Mouse (Mus musculus) splenic B cell, adult 2 months (primary cell): ENCODE results near the gene Synpr.

Experiments used
- DNase-seq: peaks from one replicate; pipeline ENCODE4 v3.0.0-alpha.2; 2011; ENCODE audit warnings: low read depth, low spot score
- H3K27me3 ChIP-seq: 2 replicates; pipeline ENCODE4 v1.6.1; 2012; ENCODE audit warnings: mild to moderate bottlenecking, low read length, moderate library complexity, mixed read lengths; ENCODE audit not compliant: control insufficient read depth, poor library complexity, insufficient read depth, severe bottlenecking
- H3K36me3 ChIP-seq: 2 replicates; pipeline ENCODE4 v1.6.1; 2012; ENCODE audit warnings: mild to moderate bottlenecking, low read length, moderate library complexity, mixed read lengths; ENCODE audit not compliant: control insufficient read depth, poor library complexity, insufficient read depth, severe bottlenecking

The Synpr gene

GRCm38 (mm10) chr14:13551209-13551608 is 266.6 kb downstream of the Synpr start:
- H3K27me3 ChIP-seq = no peaks in the 10 kb centered on the region
- no peak for DNase-seq
- no peaks in the 10 kb centered on the region for H3K36me3 ChIP-seq

DNA sequence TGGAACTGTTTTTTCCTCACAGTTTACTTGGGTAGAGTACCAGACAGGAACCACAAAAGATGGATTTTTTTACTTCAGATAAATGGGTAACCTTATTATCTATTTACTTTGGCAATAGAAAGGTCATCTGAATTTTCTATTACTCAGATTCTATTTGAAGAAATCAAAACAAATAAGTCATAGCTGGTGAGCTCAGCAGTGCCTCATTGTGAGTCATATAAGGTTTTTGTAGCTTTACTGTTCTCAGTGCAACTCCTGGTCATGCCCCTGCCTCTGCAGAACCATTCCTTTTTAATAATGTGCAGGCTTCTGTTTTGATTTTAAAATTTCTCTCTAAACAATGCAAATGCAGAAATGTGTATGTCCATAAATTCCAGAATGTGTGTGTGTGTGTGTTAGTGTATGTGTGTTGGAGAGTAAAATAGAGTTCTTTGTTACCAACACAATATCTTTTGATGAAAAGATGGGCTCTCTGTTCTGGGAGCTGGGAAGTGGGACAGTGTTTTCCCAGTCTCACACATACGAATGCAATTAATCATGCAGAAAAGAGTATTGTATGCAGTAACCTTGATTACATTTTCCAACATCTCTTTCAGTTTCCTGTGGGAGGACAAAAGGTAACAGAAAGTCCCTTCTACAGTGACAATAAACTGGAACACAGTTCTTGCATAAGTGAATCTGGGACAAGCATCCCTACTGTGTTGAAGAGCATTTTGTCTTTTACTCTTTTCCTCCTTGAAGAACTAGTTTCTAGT is 269.2 kb downstream of the Synpr start:
- no peaks in the 10 kb centered on the region for H3K36me3 ChIP-seq
- H3K27me3 ChIP-seq = no peaks in the 10 kb centered on the region
- DNase-seq = no peak

DNA sequence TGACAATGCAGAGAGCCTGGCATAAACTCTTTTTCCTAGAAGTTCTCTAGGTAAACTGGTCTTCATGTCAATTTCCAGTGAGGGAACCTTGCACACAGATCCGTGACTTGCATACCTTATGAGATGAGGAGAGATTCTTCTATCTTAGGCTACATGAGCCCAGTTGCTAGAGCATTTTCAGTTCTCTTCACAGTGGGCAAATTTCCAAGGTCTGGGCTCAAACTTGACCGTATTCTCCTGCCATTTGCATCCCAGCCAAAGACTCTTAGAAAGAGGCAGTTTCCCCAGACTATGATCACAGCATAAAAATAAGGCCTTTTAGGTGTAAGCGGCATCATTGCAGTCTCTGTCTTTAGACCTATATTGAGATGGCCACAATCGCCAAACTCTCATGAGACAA is 270.1 kb downstream of the Synpr start:
- H3K36me3 ChIP-seq = no peaks in the 10 kb centered on the region
- DNase-seq = no peak
- H3K27me3 ChIP-seq = no peaks in the 10 kb centered on the region

- Histone ChIP-seq H3K27me3 (no peaks in the 10 kb centered on the region), H3K36me3 (no peaks in the 10 kb centered on the region)
- DNase-seq = no peak
Observed at GRCm38 (mm10) chr14:13558117-13558516, 273.5 kb downstream of the Synpr start.

GRCm38 (mm10) chr14:13567250-13567649 is 282.7 kb downstream of the Synpr start:
- Histone ChIP-seq H3K27me3 (no peaks in the 10 kb centered on the region), H3K36me3 (no peaks in the 10 kb centered on the region)
- DNase-seq = no peak

GRCm38 (mm10) chr14:13567996-13568395 is 283.4 kb downstream of the Synpr start:
- no peak for DNase-seq
- Histone ChIP-seq H3K27me3 (no peaks in the 10 kb centered on the region), H3K36me3 (no peaks in the 10 kb centered on the region)

GRCm38 (mm10) chr14:13571941-13572340 is 287.4 kb downstream of the Synpr start:
- Histone ChIP-seq H3K36me3 (no peaks in the 10 kb centered on the region), H3K27me3 (no peaks in the 10 kb centered on the region)
- no peak for DNase-seq

DNA sequence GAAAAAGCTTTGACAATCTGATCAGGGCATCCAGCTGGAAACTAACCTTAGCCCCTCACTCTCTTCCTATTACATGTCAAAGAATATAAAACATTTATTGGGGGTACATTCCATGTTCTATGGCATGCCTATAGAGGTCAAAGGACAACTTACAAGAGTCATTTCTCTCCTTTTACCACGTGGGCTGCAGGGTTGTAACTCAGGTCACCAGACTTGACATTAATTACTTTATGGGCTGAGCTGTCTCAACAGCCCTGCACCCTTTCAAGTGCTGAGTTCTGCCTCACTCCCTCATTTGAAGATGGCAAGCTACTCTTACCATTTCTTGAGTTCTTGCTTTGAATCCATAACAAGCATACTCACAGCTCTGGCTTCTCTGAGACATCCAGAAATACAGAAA is 287.9 kb downstream of the Synpr start:
- no peak for DNase-seq
- Histone ChIP-seq H3K27me3 (no peaks in the 10 kb centered on the region), H3K36me3 (no peaks in the 10 kb centered on the region)

DNA sequence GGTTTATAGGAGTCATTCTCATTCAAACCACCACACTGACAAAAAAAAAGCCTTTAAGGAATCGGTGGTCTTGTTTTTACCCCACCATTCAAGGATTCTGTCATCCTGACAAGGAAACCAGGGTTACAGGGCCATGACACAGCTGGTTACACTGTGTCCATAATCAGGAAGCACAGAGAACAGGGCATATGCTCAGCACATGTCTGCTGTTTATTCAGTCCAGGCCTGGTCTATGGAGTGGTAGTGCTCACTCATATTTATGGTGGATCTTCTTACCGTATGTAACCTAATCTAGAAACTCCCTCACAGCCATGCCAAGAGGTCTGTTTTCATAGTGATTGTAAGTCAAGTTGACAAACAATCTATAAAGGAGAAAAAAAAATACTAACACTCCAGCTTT is 293.5 kb downstream of the Synpr start:
- no peaks in the 10 kb centered on the region for H3K27me3 ChIP-seq
- no peaks in the 10 kb centered on the region for H3K36me3 ChIP-seq
- DNase-seq = no peak

GRCm38 (mm10) chr14:13578744-13579143 is 294.2 kb downstream of the Synpr start:
- H3K36me3 ChIP-seq = no peaks in the 10 kb centered on the region
- no peaks in the 10 kb centered on the region for H3K27me3 ChIP-seq
- DNase-seq = no peak

GRCm38 (mm10) chr14:13593321-13593940 is 308.9 kb downstream of the Synpr start:
- H3K27me3 ChIP-seq = no peaks in the 10 kb centered on the region
- H3K36me3 ChIP-seq = no peaks in the 10 kb centered on the region
- DNase-seq = no peak

DNA sequence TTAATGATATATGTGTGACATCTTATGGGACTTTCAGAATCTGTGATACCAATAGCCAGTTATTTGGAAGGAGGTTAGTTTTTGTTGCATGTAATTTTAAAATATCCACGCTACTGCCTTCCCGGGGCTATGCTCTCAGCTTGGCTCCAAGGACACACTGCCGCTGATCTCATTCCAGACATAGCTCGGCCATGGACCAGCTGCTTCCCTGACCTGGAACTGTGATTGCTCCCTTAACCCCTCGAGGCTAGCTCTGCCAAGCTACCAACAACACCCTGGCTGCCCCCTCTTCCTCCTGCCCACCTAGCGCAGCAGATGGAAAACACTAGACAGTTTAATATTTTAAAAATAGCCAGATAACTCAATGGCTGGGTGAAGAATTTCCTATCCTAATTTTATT is 311.7 kb downstream of the Synpr start:
- no peak for DNase-seq
- H3K27me3 ChIP-seq = no peaks in the 10 kb centered on the region
- no peaks in the 10 kb centered on the region for H3K36me3 ChIP-seq

DNA sequence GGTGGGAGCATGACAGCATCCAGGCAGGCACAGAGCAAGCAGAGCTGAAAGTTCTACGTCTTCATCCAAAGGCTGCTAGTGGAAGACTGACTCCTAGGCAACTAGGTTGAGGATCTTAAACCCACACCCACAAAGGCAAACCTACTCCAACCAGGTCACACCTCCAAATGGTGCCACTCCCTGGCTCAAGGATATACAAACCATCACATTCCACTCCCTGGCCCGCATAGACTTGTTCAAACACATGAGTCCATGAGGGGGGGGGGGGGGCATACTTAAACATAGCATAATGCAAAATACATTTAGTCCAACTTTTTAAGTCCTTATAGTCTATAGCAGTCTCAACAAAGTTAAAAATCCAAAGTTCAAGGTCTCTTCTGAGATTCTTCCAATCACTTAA is 312.6 kb downstream of the Synpr start:
- no peak for DNase-seq
- Histone ChIP-seq H3K36me3 (no peaks in the 10 kb centered on the region), H3K27me3 (no peaks in the 10 kb centered on the region)

GRCm38 (mm10) chr14:13620531-13620930 is 336.0 kb downstream of the Synpr start:
- DNase-seq = no peak
- H3K27me3 ChIP-seq = no peaks in the 10 kb centered on the region
- no peaks in the 10 kb centered on the region for H3K36me3 ChIP-seq

- no peak for DNase-seq
- no peaks in the 10 kb centered on the region for H3K36me3 ChIP-seq
- H3K27me3 ChIP-seq = no peaks in the 10 kb centered on the region; the same call in 1 of the 2 replicates
Observed at GRCm38 (mm10) chr14:13649865-13650264, 365.3 kb downstream of the Synpr start.
